Mouse (Mus musculus) hindbrain, embryonic 11.5 days (tissue): Measurements from ENCODE around the gene A530032D15Rik. TPM values are rescaled to one million over a fixed set of nuclear protein-coding genes. Genes with fewer than 3 reads are reported as not detected.
A peak's percentile ranks its signal among the peaks of the same experiment; 100 is the strongest.
"Not testable (repeated sequence)": the region's sequence is repeated elsewhere in the genome, so short reads cannot be mapped to it uniquely, and the experiment has no call there.

Experiments used
- ATAC-seq: fragments of 200-750 bp; cut with Nextera tagmentation; 2 replicates; pipeline ENCODE4 v1.8.0; 2017; ENCODE audit warnings: mild to moderate bottlenecking, moderate TSS enrichment, moderate library complexity; ENCODE audit not compliant: low FRiP score
- DNase-seq: peaks from one replicate; pipeline ENCODE4 v3.0.0-alpha.2; 2015; ENCODE audit warnings: low spot score
- H3K27ac ChIP-seq: fragments of 300-500 bp; sonication (generic); 2 replicates; pipeline ENCODE4 v1.5.1; 2014; ENCODE audit warnings: mild to moderate bottlenecking, low read depth, low read length
- H3K27me3 ChIP-seq: fragments of 300-500 bp; sonication (generic); 2 replicates; pipeline ENCODE4 v1.6.1; 2014; ENCODE audit warnings: mild to moderate bottlenecking, low read length, moderate library complexity, mixed read lengths; ENCODE audit not compliant: control insufficient read depth, insufficient read depth
- H3K36me3 ChIP-seq: fragments of 300-500 bp; sonication (generic); 2 replicates; pipeline ENCODE4 v1.6.1; 2014; ENCODE audit warnings: mild to moderate bottlenecking, low read length, moderate library complexity, mixed read lengths; ENCODE audit not compliant: control insufficient read depth, insufficient read depth
- H3K4me1 ChIP-seq: fragments of 300-500 bp; sonication (generic); replicated peaks from 2 replicates; pipeline ENCODE4 v1.6.1; 2014; ENCODE audit warnings: low read length, mixed read lengths; ENCODE audit not compliant: control insufficient read depth, insufficient read depth
- H3K4me2 ChIP-seq: fragments of 300-500 bp; sonication (generic); replicated peaks from 2 replicates; pipeline ENCODE4 v1.6.1; 2014; ENCODE audit warnings: mild to moderate bottlenecking, low read depth, low read length
- H3K4me3 ChIP-seq: fragments of 300-500 bp; sonication (generic); 2 replicates; pipeline ENCODE4 v1.5.1; 2014; ENCODE audit warnings: low read depth, low read length
- H3K9ac ChIP-seq: fragments of 300-500 bp; sonication (generic); 2 replicates; pipeline ENCODE4 v1.6.1; 2014; ENCODE audit warnings: low read depth, low read length
- H3K9me3 ChIP-seq: fragments of 300-500 bp; sonication (generic); 2 replicates; pipeline ENCODE4 v1.6.1; 2016; ENCODE audit warnings: low read length; ENCODE audit not compliant: control insufficient read depth
- WGBS: fragments of 180-500 bp; shearing (Covaris S2); extraction: QIAGEN DNeasy Blood & Tissue Kit; methylation state at CpG from one replicate; pipeline ENCODE4 v1.1.7; 2014; 5-methylcytosine and 5-hydroxymethylcytosine counted together
- polyA plus RNA-seq: library from polyadenylated mRNA; unstranded; fragments of >200 nt; fragmentation: Nextera tagmentation; extraction: Ambion mirVana; gene quantifications from 2 replicates; pipeline ENCODE4 v1.2.1, GENCODE M21; 2014

Gene A530032D15Rik
- not detected in 2 replicates for polyA plus RNA-seq

- not testable (repeated sequence) for H3K4me3 ChIP-seq, ATAC-seq, H3K36me3 ChIP-seq, H3K4me1 ChIP-seq, H3K27me3 ChIP-seq, H3K9me3 ChIP-seq, H3K9ac ChIP-seq, H3K27ac ChIP-seq, DNase-seq, H3K4me2 ChIP-seq
- no CpG with 5 or more reads among the region's 7 CpGs for WGBS
Observed at GRCm38 (mm10) chr1:85109753-85110152, at the start of gene A530032D15Rik. A530032D15Rik (minus strand) TSS chr1:85109853.

DNA sequence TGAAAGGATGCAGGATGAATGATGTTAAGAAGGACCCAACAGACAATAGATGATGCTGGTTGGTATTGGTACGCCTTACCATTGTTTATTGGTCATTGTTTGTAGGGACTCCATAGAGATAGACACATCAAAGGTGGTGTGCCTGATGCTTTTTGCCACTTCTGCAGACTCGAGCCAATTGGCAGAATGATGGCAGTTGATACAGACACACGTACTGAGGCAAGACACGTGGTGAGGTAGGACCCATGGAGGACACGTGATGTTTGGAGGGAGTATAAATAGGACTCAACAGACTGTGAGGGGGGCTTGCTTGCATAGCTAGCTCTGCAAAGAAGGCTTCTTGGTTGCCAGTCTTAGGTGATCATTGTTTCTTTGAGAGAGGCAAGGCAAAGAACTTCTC, 45.5 kb upstream of the A530032D15Rik start:
- H3K27ac ChIP-seq, DNase-seq, H3K4me2 ChIP-seq, ATAC-seq, H3K9me3 ChIP-seq, H3K4me3 ChIP-seq, H3K4me1 ChIP-seq, H3K36me3 ChIP-seq, H3K27me3 ChIP-seq, H3K9ac ChIP-seq: not testable (repeated sequence)
- WGBS, result 81% methylated on average over 4 of the region's 5 CpGs

DNA sequence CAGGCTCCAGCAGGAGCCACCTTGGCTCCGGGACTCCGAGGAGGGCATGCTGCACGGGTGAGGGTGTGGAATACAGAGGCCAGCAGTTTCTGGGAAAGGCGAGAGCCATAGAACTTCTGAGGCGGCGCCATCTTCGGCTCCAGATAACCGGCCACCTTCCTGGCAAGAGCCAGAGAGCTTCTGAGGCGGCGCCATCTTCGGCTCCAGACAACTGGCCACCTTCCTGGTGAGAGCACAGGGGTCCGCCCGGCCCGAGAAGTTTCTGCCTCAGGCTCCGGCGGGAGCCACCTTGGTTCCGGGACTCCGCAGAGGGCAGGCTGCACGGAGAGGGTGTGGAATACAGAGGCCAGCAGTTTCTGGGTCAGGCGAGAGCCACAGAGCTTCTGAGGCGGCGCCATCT, 24.0 kb upstream of the A530032D15Rik start:
- H3K4me1 ChIP-seq, H3K27ac ChIP-seq, DNase-seq, H3K9me3 ChIP-seq, H3K9ac ChIP-seq, H3K27me3 ChIP-seq, H3K4me3 ChIP-seq, H3K4me2 ChIP-seq, H3K36me3 ChIP-seq, ATAC-seq: not testable (repeated sequence)
- WGBS, result 92% methylated on average over 17 of the region's 22 CpGs

DNA sequence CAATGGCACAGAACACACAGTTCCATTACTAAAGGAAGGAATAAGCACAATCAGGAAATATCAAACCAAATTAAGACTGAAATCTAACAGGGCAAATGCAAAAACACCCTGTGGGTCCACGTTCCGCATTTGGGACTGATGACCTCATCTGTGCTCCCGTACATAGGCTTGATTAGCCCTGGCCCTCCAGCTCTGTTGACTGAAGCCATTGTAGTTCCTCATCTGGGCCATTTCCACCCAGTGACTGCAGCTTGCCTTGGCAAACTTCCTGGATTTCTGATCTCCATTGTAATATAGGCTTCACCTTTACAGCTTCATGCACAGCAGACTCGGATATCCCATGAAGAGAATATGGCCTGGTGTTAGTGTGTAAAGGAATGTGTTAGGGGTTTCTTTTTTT, 12.2 kb upstream of the A530032D15Rik start:
- not testable (repeated sequence) for H3K9ac ChIP-seq, H3K36me3 ChIP-seq, ATAC-seq, H3K4me3 ChIP-seq, H3K4me2 ChIP-seq, H3K27ac ChIP-seq, H3K9me3 ChIP-seq, H3K27me3 ChIP-seq, DNase-seq, H3K4me1 ChIP-seq
- WGBS, result 91% methylated on average over 4 of the region's 4 CpGs

GRCm38 (mm10) chr1:85118341-85118740, 8.7 kb upstream of the A530032D15Rik start:
- 69% methylated on average over 5 of the region's 6 CpGs for whole genome bisulfite sequencing
- H3K9ac ChIP-seq, H3K27ac ChIP-seq, H3K9me3 ChIP-seq, H3K4me3 ChIP-seq, ATAC-seq, DNase-seq, H3K36me3 ChIP-seq, H3K4me2 ChIP-seq, H3K4me1 ChIP-seq, H3K27me3 ChIP-seq: not testable (repeated sequence)

- not testable (repeated sequence) for H3K9ac ChIP-seq, H3K4me2 ChIP-seq, H3K4me1 ChIP-seq, H3K36me3 ChIP-seq, H3K27ac ChIP-seq, H3K4me3 ChIP-seq, H3K9me3 ChIP-seq, H3K27me3 ChIP-seq, ATAC-seq, DNase-seq
- WGBS, result 69% methylated on average over 4 of the region's 6 CpGs
Observed at GRCm38 (mm10) chr1:85117537-85117936, 7.9 kb upstream of the A530032D15Rik start.

- H3K27me3 ChIP-seq, ATAC-seq, H3K4me1 ChIP-seq, H3K4me3 ChIP-seq, H3K36me3 ChIP-seq, H3K9me3 ChIP-seq, H3K4me2 ChIP-seq, DNase-seq, H3K9ac ChIP-seq, H3K27ac ChIP-seq: not testable (repeated sequence)
- 52% methylated on average over 6 of the region's 6 CpGs for WGBS
Observed at GRCm38 (mm10) chr1:85114666-85115402, 5.2 kb upstream of the A530032D15Rik start.

GRCm38 (mm10) chr1:85114078-85114477, 4.4 kb upstream of the A530032D15Rik start:
- H3K4me3 ChIP-seq, H3K9me3 ChIP-seq, DNase-seq, H3K4me1 ChIP-seq, H3K36me3 ChIP-seq, H3K27ac ChIP-seq, H3K4me2 ChIP-seq, H3K9ac ChIP-seq, H3K27me3 ChIP-seq: not testable (repeated sequence)
- 85% methylated on average over 3 of the region's 3 CpGs for WGBS
- ATAC-seq, result peak; percentile 76

DNA sequence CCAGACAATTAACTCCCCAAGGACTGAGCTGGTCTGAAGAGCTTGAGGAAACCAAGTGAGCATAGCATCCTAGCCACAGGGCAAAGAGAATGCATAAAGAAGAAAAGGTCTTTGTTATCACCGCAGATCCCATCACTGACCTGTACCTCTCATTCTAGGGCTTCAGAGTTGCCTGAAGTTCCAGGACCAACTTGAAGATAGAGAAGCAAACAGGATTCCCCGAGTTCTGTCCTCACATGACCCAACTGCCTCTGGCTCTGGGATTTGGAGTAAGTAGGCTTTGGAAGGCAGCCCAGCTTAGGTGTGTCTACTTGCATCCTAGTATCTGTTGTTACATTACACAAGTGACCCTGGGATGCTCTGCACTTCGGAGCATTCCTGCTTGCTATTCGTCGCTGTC, 3.2 kb upstream of the A530032D15Rik start:
- H3K27me3 ChIP-seq, DNase-seq, H3K9ac ChIP-seq, H3K4me3 ChIP-seq, H3K27ac ChIP-seq, H3K36me3 ChIP-seq, ATAC-seq, H3K9me3 ChIP-seq, H3K4me1 ChIP-seq, H3K4me2 ChIP-seq: not testable (repeated sequence)
- WGBS, result 75% methylated on average over 2 of the region's 5 CpGs
